Mouse (Mus musculus) kidney, postnatal 0 days (tissue): ENCODE data around the gene Tmem200b. TPM values are rescaled to one million over a fixed set of nuclear protein-coding genes. Genes with fewer than 3 reads are reported as not detected.
A peak's percentile ranks its signal among the peaks of the same experiment; 100 is the strongest.

Experiments
- ATAC-seq: fragments of 200-750 bp; cut with Nextera tagmentation; replicated peaks from 2 replicates; pipeline ENCODE4 v1.8.0; 2017; ENCODE audit warnings: low read depth, moderate number of reproducible peaks, moderate TSS enrichment, moderate library complexity; ENCODE audit not compliant: low FRiP score
- DNase-seq: peaks from one replicate; pipeline ENCODE4 v3.0.0-alpha.2; 2016; ENCODE audit warnings: low spot score
- H3K27ac ChIP-seq: fragments of 300-500 bp; sonication (generic); 2 replicates; pipeline ENCODE4 v1.5.1; 2014; ENCODE audit warnings: mild to moderate bottlenecking
- H3K27me3 ChIP-seq: fragments of 300-500 bp; sonication (generic); 2 replicates; pipeline ENCODE4 v1.6.1; 2014; ENCODE audit warnings: low read length, mixed read lengths; ENCODE audit not compliant: insufficient read depth
- H3K36me3 ChIP-seq: fragments of 300-500 bp; sonication (generic); 2 replicates; pipeline ENCODE4 v1.6.1; 2014; ENCODE audit warnings: low read length, mixed read lengths; ENCODE audit not compliant: insufficient read depth
- H3K4me1 ChIP-seq: fragments of 300-500 bp; sonication (generic); replicated peaks from 2 replicates; pipeline ENCODE4 v1.6.1; 2014; ENCODE audit warnings: antibody characterized with exemption, low read length, mixed read lengths; ENCODE audit not compliant: insufficient read depth
- H3K4me2 ChIP-seq: fragments of 300-500 bp; sonication (generic); 2 replicates; pipeline ENCODE4 v1.6.1; 2014; ENCODE audit warnings: mild to moderate bottlenecking, low read length, moderate library complexity, mixed read lengths
- H3K4me3 ChIP-seq: fragments of 300-500 bp; sonication (generic); replicated peaks from 2 replicates; pipeline ENCODE4 v1.5.1; 2014; ENCODE audit warnings: low read depth, low read length
- H3K9ac ChIP-seq: fragments of 300-500 bp; sonication (generic); 2 replicates; pipeline ENCODE4 v1.6.1; 2014; ENCODE audit warnings: low read depth, low read length
- H3K9me3 ChIP-seq: fragments of 300-500 bp; sonication (generic); replicated peaks from 2 replicates; pipeline ENCODE4 v1.6.1; 2016; ENCODE audit warnings: low read length, inconsistent platforms, mixed read lengths
- CTCF ChIP-seq: IDR thresholded peaks from 2 replicates; pipeline ENCODE4 v1.5.1; 2016; ENCODE audit warnings: antibody characterized with exemption, low read depth, mild to moderate bottlenecking, moderate library complexity
- WGBS: fragments of 180-500 bp; shearing (Covaris S2); extraction: QIAGEN DNeasy Blood & Tissue Kit; methylation state at CpG from one replicate; pipeline ENCODE4 v1.1.7; 2014; 5-methylcytosine and 5-hydroxymethylcytosine counted together
- polyA plus RNA-seq: library from polyadenylated mRNA; unstranded; fragments of >200 nt; fragmentation: Nextera tagmentation; extraction: Ambion mirVana; gene quantifications from 2 replicates; pipeline ENCODE4 v1.2.1, GENCODE M21; 2015

The Tmem200b gene
- polyA plus RNA-seq, 1 experiment from 2014 or later: 3.9 TPM

GRCm38 (mm10) chr4:131950657-131951056, 29.1 kb downstream of the Tmem200b start:
- WGBS: 64% methylated on average over 8 of the region's 8 CpGs
- DNase-seq (no peak), ATAC-seq (no peak)
- no peaks in the 10 kb centered on the region for H3K9me3 ChIP-seq
- no peak overlapping the region for H3K27ac ChIP-seq
- H3K4me2 ChIP-seq: no peak overlapping the region
- TF ChIP-seq CTCF: no peak
- no peaks in the 10 kb centered on the region for H3K36me3 ChIP-seq
- H3K27me3 ChIP-seq: no peaks in the 10 kb centered on the region
- no peaks in the 10 kb centered on the region for H3K4me1 ChIP-seq
- no peak overlapping the region for H3K9ac ChIP-seq
- H3K4me3 ChIP-seq: no peak overlapping the region

GRCm38 (mm10) chr4:131957161-131957560, 35.6 kb downstream of the Tmem200b start:
- Histone ChIP-seq H3K4me2 (no peak overlapping the region), H3K27ac (no peak overlapping the region), H3K9me3 (no peaks in the 10 kb centered on the region), H3K9ac (no peak overlapping the region), H3K36me3 (no peaks in the 10 kb centered on the region), H3K4me1 (no peaks in the 10 kb centered on the region), H3K4me3 (no peak overlapping the region), H3K27me3 (no peaks in the 10 kb centered on the region)
- ATAC-seq (no peak), DNase-seq (no peak)
- WGBS: 63% methylated on average over 3 of the region's 3 CpGs
- no peak for TF ChIP-seq CTCF

- peak; percentile 63 for TF ChIP-seq CTCF
- 74% methylated on average over 2 of the region's 2 CpGs for WGBS
- peaks cover 12% of the 10 kb centered on the region; the same call in 1 of the 2 replicates for H3K36me3 ChIP-seq
- H3K4me1 ChIP-seq: no peaks in the 10 kb centered on the region
- H3K27ac ChIP-seq: 0 out of 2 replicates have a peak overlapping the region, but pooled peaks have one; percentile 36
- ATAC-seq (no peak), DNase-seq (peak; percentile 74)
- H3K9me3 ChIP-seq: no peaks in the 10 kb centered on the region
- H3K9ac ChIP-seq: no peak overlapping the region
- H3K27me3 ChIP-seq: no peaks in the 10 kb centered on the region
- no peak overlapping the region for H3K4me3 ChIP-seq
- no peak overlapping the region for H3K4me2 ChIP-seq
These were observed 47.3 kb downstream of the Tmem200b start for GRCm38 (mm10) chr4:131968873-131969272.

- Histone ChIP-seq H3K9me3 (no peaks in the 10 kb centered on the region), H3K4me3 (no peak overlapping the region), H3K9ac (no peak overlapping the region), H3K4me1 (no peaks in the 10 kb centered on the region), H3K27me3 (no peaks in the 10 kb centered on the region), H3K36me3 (peaks cover 23% of the 10 kb centered on the region; the same call in 1 of the 2 replicates), H3K4me2 (no peak overlapping the region), H3K27ac (0 out of 2 replicates have a peak overlapping the region, but pooled peaks have one; percentile 47)
- no peak for TF ChIP-seq CTCF
- ATAC-seq: no peak
- peak; percentile 76 for DNase-seq
- 71% methylated on average over 7 of the region's 7 CpGs for WGBS
These were observed 48.8 kb downstream of the Tmem200b start for GRCm38 (mm10) chr4:131970244-131970853.

Other genes starting within 250 kb of the Tmem200b start
- gene Ptpru, start 83.5 kb upstream of the Tmem200b start, polyA plus RNA-seq: 27.5 and 31.8 TPM in 2 replicates
- 43.0 and 45.4 TPM in 2 replicates for gene Mecr, start 78.3 kb upstream of the Tmem200b start, polyA plus RNA-seq
- gene Srsf4, start 48.2 kb upstream of the Tmem200b start, polyA plus RNA-seq: 76.1 and 81.0 TPM in 2 replicates
- 0.08 and 0.17 TPM in 2 replicates for gene Gm10300, start 152.9 kb downstream of the Tmem200b start, polyA plus RNA-seq
- gene Epb41, start 153.6 kb downstream of the Tmem200b start, polyA plus RNA-seq: 42.3 and 44.6 TPM in 2 replicates
- 0.03 and 0.05 TPM in 2 replicates for gene Oprd1, start 222.7 kb downstream of the Tmem200b start, polyA plus RNA-seq